Mouse (Mus musculus): ENCODE measurements around the gene Mlec. TPM values are rescaled to one million over a fixed set of nuclear protein-coding genes. Genes with fewer than 3 reads are reported as not detected.
"Not testable (repeated sequence)": the region's sequence is repeated elsewhere in the genome, so short reads cannot be mapped to it uniquely, and the experiment has no call there.

Mlec gene
- polyA plus RNA-seq, 1 experiment, result 80.2 TPM

DNA sequence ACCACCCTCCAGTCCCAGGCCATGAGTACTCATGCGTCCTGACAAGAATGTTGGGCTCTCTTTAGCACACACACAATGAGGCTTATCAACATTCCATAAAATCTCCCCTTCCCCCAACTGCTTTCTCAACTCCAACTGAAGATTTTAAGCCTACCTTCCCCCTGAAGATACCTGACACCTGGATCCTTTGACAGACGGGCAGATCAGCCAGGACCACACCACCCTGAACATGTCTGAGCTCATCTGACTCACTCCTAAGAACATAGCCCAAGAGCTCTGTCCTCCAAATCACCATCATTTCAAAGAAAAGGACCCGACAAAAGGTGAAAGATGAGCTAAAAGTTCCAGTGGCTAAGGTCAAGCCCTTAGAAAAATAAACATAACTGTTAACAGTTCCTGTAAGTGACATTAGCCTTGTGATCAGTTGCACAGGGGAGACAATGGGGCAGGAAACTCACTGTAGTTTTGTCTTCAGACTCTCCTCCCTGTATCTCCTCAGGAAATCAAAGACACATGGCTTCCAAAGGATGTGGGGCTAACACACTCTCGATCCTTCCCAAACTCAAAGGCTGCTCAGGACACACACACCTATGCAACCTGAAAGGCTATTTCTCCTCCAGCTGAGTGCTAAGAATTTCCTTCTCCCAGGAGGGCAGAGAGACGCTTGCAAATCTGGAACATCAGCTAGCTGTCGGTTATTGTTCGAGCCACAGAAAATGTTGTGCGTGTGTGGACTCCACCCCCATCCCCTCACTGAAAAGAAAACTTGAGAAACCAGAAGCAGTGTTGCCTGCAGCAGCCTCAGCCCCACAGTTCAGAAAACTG lies 5.6 kb downstream of the Mlec start:
- DNase-seq, result no peak
- no peaks in the 10 kb centered on the region for H3K27me3 ChIP-seq (ENCODE audit: control insufficient read depth, insufficient read depth, low read length)
- peaks cover 25% of the 10 kb centered on the region; the same call in 1 of the 2 replicates for H3K4me1 ChIP-seq (ENCODE audit: control insufficient read depth, insufficient read depth, low read length)
- TF ChIP-seq CTCF (IDR thresholded peaks at IDR 0.05; ENCODE audit: borderline replicate concordance, insufficient read depth, low read depth, low read length) (no peak), POLR2A (IDR thresholded peaks at IDR 0.05; ENCODE audit: borderline replicate concordance, insufficient read depth, low read length) (no peak)
- H3K4me3 ChIP-seq (replicated peaks; ENCODE audit: insufficient read depth, low read depth, low read length), result no peak overlapping the region
- WGBS, result 66% methylated on average over 8 of the region's 8 CpGs
- H3K27ac ChIP-seq (ENCODE audit: insufficient read depth, low read length), result no peak overlapping the region

DNA sequence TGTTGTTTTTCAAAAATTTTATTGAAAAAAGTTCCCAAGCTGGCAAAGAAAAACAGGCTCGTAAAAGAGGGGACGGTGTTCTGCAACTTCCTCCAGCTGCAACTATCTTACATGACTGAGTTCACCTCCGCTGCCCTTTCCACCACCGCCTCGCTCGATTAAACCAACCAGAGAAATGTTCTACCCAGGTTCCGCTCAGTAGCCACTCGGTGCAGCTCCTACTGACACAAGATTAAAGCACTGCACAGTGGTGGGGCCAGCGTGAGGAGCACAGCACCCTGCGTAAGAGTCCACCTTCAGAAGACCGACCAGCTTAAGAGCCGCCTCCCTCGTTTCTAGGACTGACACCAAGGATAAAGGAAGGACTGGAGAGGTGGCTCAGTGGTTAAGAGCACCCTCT lies 6.5 kb downstream of the Mlec start:
- no peaks in the 10 kb centered on the region for H3K27me3 ChIP-seq (ENCODE audit: control insufficient read depth, insufficient read depth, low read length)
- H3K4me3 ChIP-seq (replicated peaks; ENCODE audit: insufficient read depth, low read depth, low read length), result no peak overlapping the region
- no peak overlapping the region for H3K27ac ChIP-seq (ENCODE audit: insufficient read depth, low read length)
- no peak for TF ChIP-seq POLR2A (IDR thresholded peaks at IDR 0.05; ENCODE audit: borderline replicate concordance, insufficient read depth, low read length)
- TF ChIP-seq CTCF (IDR thresholded peaks at IDR 0.05; ENCODE audit: borderline replicate concordance, insufficient read depth, low read depth, low read length), result no peak
- no peak for DNase-seq
- peaks cover 22% of the 10 kb centered on the region; the same call in 1 of the 2 replicates for H3K4me1 ChIP-seq (ENCODE audit: control insufficient read depth, insufficient read depth, low read length)
- WGBS, result 80% methylated on average over 13 of the region's 13 CpGs

- WGBS, result 83% methylated on average over 5 of the region's 5 CpGs
- Histone ChIP-seq H3K27ac (ENCODE audit: insufficient read depth, low read length) (no peak overlapping the region), H3K4me3 (replicated peaks; ENCODE audit: insufficient read depth, low read depth, low read length) (no peak overlapping the region), H3K27me3 (ENCODE audit: control insufficient read depth, insufficient read depth, low read length) (no peaks in the 10 kb centered on the region), H3K4me1 (ENCODE audit: control insufficient read depth, insufficient read depth, low read length) (peaks cover 18% of the 10 kb centered on the region; the same call in 1 of the 2 replicates)
- no peak for DNase-seq
- TF ChIP-seq CTCF (IDR thresholded peaks at IDR 0.05; ENCODE audit: borderline replicate concordance, insufficient read depth, low read depth, low read length), result no peak
- TF ChIP-seq POLR2A (IDR thresholded peaks at IDR 0.05; ENCODE audit: borderline replicate concordance, insufficient read depth, low read length), result no peak
Measured at GRCm38 (mm10) chr5:115150991-115151390, 7.0 kb downstream of the Mlec start.

DNA sequence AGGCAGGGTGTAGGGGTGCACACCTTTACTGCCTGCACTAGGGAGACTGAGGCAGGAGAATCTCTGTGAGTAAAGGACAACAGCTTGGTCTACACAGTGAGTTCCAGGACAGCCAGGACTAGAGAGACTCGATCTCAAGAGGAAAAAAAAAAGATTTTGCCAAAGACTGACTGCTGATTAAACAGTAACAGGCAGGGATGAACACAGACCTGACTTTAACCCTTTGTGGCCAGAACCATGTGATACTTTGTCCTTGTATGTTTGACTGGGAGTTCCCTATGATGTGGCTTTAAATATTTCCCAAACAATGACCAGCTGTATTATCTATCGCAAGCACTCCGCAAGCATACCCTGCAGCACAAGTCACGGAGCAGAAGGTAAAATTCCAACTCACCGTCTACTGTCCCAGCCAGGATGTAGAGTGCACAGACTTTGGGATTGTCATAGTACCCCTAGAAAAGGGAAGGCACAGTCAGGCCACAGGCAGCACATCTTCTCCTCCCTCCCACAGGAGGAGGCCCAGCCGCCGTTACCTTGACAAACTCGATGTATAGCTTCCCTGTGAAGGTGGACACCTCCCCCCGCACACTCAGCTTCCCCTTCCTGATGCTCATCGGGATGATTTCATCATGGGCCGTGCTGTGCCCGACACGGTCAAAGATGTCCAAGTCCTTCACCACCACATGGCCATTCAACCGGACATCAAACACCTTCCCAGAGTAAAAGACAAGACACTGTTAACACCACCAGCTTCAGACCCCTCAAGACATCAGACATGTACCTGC lies 8.1 kb downstream of the Mlec start:
- Histone ChIP-seq H3K27ac (ENCODE audit: insufficient read depth, low read length) (no peak overlapping the region), H3K4me3 (replicated peaks; ENCODE audit: insufficient read depth, low read depth, low read length) (no peak overlapping the region), H3K27me3 (ENCODE audit: control insufficient read depth, insufficient read depth, low read length) (no peaks in the 10 kb centered on the region), H3K4me1 (ENCODE audit: control insufficient read depth, insufficient read depth, low read length) (peaks cover 9% of the 10 kb centered on the region; the same call in 1 of the 2 replicates)
- TF ChIP-seq POLR2A (IDR thresholded peaks at IDR 0.05; ENCODE audit: borderline replicate concordance, insufficient read depth, low read length), result no peak
- TF ChIP-seq CTCF (IDR thresholded peaks at IDR 0.05; ENCODE audit: borderline replicate concordance, insufficient read depth, low read depth, low read length), result no peak
- WGBS, result 92% methylated on average over 14 of the region's 14 CpGs
- DNase-seq, result no peak

DNA sequence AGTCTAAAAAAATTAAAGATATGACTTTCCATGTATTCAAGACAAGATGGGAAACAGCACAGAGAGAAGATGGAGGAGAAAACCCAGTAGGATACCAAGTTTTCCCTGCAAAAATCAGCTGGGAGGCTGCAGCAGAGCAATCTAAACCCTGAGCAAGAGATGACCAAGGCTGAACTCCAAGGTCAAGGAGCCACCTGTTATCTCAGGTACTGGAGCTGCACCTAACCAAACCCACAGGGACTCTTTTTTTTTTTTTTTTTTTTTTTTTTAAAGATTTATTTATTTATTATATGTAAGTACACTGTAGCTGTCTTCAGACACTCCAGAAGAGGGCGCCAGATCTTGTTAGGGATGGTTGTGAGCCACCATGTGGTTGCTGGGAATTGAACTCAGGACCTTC lies 9.1 kb downstream of the Mlec start:
- H3K4me1 ChIP-seq (ENCODE audit: control insufficient read depth, insufficient read depth, low read length); H3K27ac ChIP-seq (ENCODE audit: insufficient read depth, low read length); H3K4me3 ChIP-seq (replicated peaks; ENCODE audit: insufficient read depth, low read depth, low read length); H3K27me3 ChIP-seq (ENCODE audit: control insufficient read depth, insufficient read depth, low read length); DNase-seq: not testable (repeated sequence)
- WGBS, result no CpG with 5 or more reads among the region's 1 CpGs

GRCm38 (mm10) chr5:115148378-115148777 lies 9.6 kb downstream of the Mlec start:
- peaks cover 10% of the 10 kb centered on the region; the same call in 1 of the 2 replicates for H3K4me1 ChIP-seq (ENCODE audit: control insufficient read depth, insufficient read depth, low read length)
- H3K27ac ChIP-seq (ENCODE audit: insufficient read depth, low read length), result no peak overlapping the region
- no peak for TF ChIP-seq POLR2A (IDR thresholded peaks at IDR 0.05; ENCODE audit: borderline replicate concordance, insufficient read depth, low read length)
- TF ChIP-seq CTCF (IDR thresholded peaks at IDR 0.05; ENCODE audit: borderline replicate concordance, insufficient read depth, low read depth, low read length), result no peak
- no peak for DNase-seq
- no peak overlapping the region for H3K4me3 ChIP-seq (replicated peaks; ENCODE audit: insufficient read depth, low read depth, low read length)
- no peaks in the 10 kb centered on the region for H3K27me3 ChIP-seq (ENCODE audit: control insufficient read depth, insufficient read depth, low read length)
- 91% methylated on average over 8 of the region's 8 CpGs for WGBS

GRCm38 (mm10) chr5:115147388-115147787 lies 10.6 kb downstream of the Mlec start:
- no peak overlapping the region for H3K4me3 ChIP-seq (replicated peaks; ENCODE audit: insufficient read depth, low read depth, low read length)
- TF ChIP-seq POLR2A (IDR thresholded peaks at IDR 0.05; ENCODE audit: borderline replicate concordance, insufficient read depth, low read length), result no peak
- no peak for TF ChIP-seq CTCF (IDR thresholded peaks at IDR 0.05; ENCODE audit: borderline replicate concordance, insufficient read depth, low read depth, low read length)
- H3K4me1 ChIP-seq (ENCODE audit: control insufficient read depth, insufficient read depth, low read length), result peaks cover 15% of the 10 kb centered on the region
- H3K27ac ChIP-seq (ENCODE audit: insufficient read depth, low read length), result no peak overlapping the region
- no peaks in the 10 kb centered on the region for H3K27me3 ChIP-seq (ENCODE audit: control insufficient read depth, insufficient read depth, low read length)
- 90% methylated on average over 3 of the region's 3 CpGs for WGBS
- DNase-seq, result no peak

DNA sequence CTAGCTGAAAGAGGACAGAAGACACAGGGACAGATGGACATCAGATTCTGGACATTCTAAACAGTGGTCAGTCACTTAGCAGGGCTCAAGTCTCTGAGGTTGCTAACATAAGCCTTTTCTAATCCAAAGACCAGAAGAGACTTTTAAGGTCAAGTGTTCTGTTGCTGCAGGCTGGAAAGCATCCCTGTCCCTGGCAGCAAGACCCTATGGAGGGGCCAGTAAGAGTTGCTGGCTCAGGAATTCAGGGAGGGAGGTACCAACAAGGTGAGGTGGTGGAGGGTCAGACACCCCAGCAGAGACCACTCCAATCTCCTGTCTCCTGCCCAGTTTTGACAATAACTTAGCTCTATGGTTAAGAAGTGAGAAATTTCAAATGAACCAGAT lies 11.2 kb downstream of the Mlec start:
- TF ChIP-seq POLR2A (IDR thresholded peaks at IDR 0.05; ENCODE audit: borderline replicate concordance, insufficient read depth, low read length), result no peak
- no peak for TF ChIP-seq CTCF (IDR thresholded peaks at IDR 0.05; ENCODE audit: borderline replicate concordance, insufficient read depth, low read depth, low read length)
- Histone ChIP-seq H3K27ac (ENCODE audit: insufficient read depth, low read length) (no peak overlapping the region), H3K4me1 (ENCODE audit: control insufficient read depth, insufficient read depth, low read length) (peaks cover 15% of the 10 kb centered on the region), H3K4me3 (replicated peaks; ENCODE audit: insufficient read depth, low read depth, low read length) (no peak overlapping the region), H3K27me3 (ENCODE audit: control insufficient read depth, insufficient read depth, low read length) (no peaks in the 10 kb centered on the region)
- no peak for DNase-seq

Measured in cerebellum, adult 2 months (tissue).